Mouse (Mus musculus): ENCODE data around the gene Irf7. TPM values are rescaled to one million over a fixed set of nuclear protein-coding genes. Genes with fewer than 3 reads are reported as not detected.
"Not testable (repeated sequence)": the region's sequence is repeated elsewhere in the genome, so short reads cannot be mapped to it uniquely, and the experiment has no call there.

Gene Irf7
- polyA plus RNA-seq, 1 experiment from 2014 or later = 1.6 TPM

GRCm38 (mm10) chr7:141264041-141264700 lies 2.1 kb downstream of the Irf7 start:
- 0 out of 2 replicates have a peak, but pooled peaks cover 7% of the 10 kb centered on the region for H3K4me1 ChIP-seq (replicated peaks; ENCODE audit: control insufficient read depth, insufficient read depth, low read length)
- H3K36me3 ChIP-seq (replicated peaks; ENCODE audit: control insufficient read depth, insufficient read depth) = peaks cover 54% of the 10 kb centered on the region
- no peaks in the 10 kb centered on the region for H3K27me3 ChIP-seq (ENCODE audit: control insufficient read depth, insufficient read depth, low read length)
- no peak overlapping the region for H3K4me3 ChIP-seq (replicated peaks; ENCODE audit: low read length)
- WGBS = 77% methylated on average over 11 of the region's 11 CpGs
- no peak for DNase-seq (ENCODE audit: low spot score)
- H3K9me3 ChIP-seq (ENCODE audit: control insufficient read depth, low read length) = no peaks in the 10 kb centered on the region
- ATAC-seq (ENCODE audit: low FRiP score) = no peak
- no peak overlapping the region for H3K4me2 ChIP-seq (replicated peaks)
- no peak overlapping the region for H3K27ac ChIP-seq
- H3K9ac ChIP-seq = no peak overlapping the region

GRCm38 (mm10) chr7:141263640-141264039 lies 2.6 kb downstream of the Irf7 start:
- Histone ChIP-seq H3K4me2 (replicated peaks) (no peak overlapping the region), H3K36me3 (replicated peaks; ENCODE audit: control insufficient read depth, insufficient read depth) (peaks cover 59% of the 10 kb centered on the region), H3K9ac (no peak overlapping the region), H3K4me1 (replicated peaks; ENCODE audit: control insufficient read depth, insufficient read depth, low read length) (0 out of 2 replicates have a peak, but pooled peaks cover 7% of the 10 kb centered on the region), H3K27me3 (ENCODE audit: control insufficient read depth, insufficient read depth, low read length) (no peaks in the 10 kb centered on the region), H3K4me3 (replicated peaks; ENCODE audit: low read length) (no peak overlapping the region), H3K27ac (no peak overlapping the region), H3K9me3 (ENCODE audit: control insufficient read depth, low read length) (no peaks in the 10 kb centered on the region)
- ATAC-seq (ENCODE audit: low FRiP score) (0 out of 2 replicates have a peak, but pooled peaks have one; percentile 38), DNase-seq (ENCODE audit: low spot score) (no peak)
- WGBS = 92% methylated on average over 13 of the region's 13 CpGs

GRCm38 (mm10) chr7:141261480-141261879 lies 4.8 kb downstream of the Irf7 start:
- H3K9ac ChIP-seq = no peak overlapping the region
- no peak for ATAC-seq (ENCODE audit: low FRiP score)

DNA sequence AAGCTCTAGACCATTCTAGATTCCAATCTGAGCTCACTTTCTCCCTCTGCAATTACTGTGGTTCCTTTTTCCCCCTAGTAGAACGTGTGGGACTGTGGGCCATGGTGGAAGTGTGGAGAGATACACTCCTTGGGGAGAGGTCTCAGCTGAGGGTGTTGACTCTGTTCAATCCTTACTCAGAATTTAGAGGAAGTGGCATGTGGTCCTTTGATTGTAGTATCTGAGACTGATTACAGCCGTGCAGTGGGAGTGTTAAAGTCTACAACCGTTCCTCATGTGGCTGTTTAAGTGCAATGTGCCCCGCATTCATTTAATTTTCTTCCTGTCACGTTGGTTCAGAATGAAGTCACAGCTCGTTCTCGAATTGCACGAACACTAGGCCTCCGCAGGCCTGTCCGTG lies 10.1 kb downstream of the Irf7 start:
- H3K27me3 ChIP-seq (ENCODE audit: control insufficient read depth, insufficient read depth, low read length) = no peaks in the 10 kb centered on the region
- ATAC-seq (ENCODE audit: low FRiP score) (no peak), DNase-seq (ENCODE audit: low spot score) (no peak)
- H3K36me3 ChIP-seq (replicated peaks; ENCODE audit: control insufficient read depth, insufficient read depth) = peaks cover 98% of the 10 kb centered on the region
- H3K27ac ChIP-seq = no peak overlapping the region
- no peaks in the 10 kb centered on the region for H3K4me1 ChIP-seq (replicated peaks; ENCODE audit: control insufficient read depth, insufficient read depth, low read length)
- WGBS = 94% methylated on average over 10 of the region's 10 CpGs
- no peak overlapping the region for H3K4me3 ChIP-seq (replicated peaks; ENCODE audit: low read length)
- H3K9me3 ChIP-seq (ENCODE audit: control insufficient read depth, low read length) = no peaks in the 10 kb centered on the region
- H3K9ac ChIP-seq = no peak overlapping the region
- H3K4me2 ChIP-seq (replicated peaks) = no peak overlapping the region

More at GRCm38 (mm10) chr7:141261480-141261879, 4.8 kb downstream of the Irf7 start:
- H3K4me1 ChIP-seq (replicated peaks; ENCODE audit: control insufficient read depth, insufficient read depth, low read length) = 0 out of 2 replicates have a peak, but pooled peaks cover 7% of the 10 kb centered on the region
- H3K4me3 ChIP-seq (replicated peaks; ENCODE audit: low read length) = no peak overlapping the region
- no peaks in the 10 kb centered on the region for H3K9me3 ChIP-seq (ENCODE audit: control insufficient read depth, low read length)
- no peaks in the 10 kb centered on the region for H3K27me3 ChIP-seq (ENCODE audit: control insufficient read depth, insufficient read depth, low read length)
- no peak for DNase-seq (ENCODE audit: low spot score)
- H3K36me3 ChIP-seq (replicated peaks; ENCODE audit: control insufficient read depth, insufficient read depth) = peaks cover 81% of the 10 kb centered on the region
- no peak overlapping the region for H3K27ac ChIP-seq
- 87% methylated on average over 3 of the region's 3 CpGs for WGBS
- H3K4me2 ChIP-seq (replicated peaks) = no peak overlapping the region

DNA sequence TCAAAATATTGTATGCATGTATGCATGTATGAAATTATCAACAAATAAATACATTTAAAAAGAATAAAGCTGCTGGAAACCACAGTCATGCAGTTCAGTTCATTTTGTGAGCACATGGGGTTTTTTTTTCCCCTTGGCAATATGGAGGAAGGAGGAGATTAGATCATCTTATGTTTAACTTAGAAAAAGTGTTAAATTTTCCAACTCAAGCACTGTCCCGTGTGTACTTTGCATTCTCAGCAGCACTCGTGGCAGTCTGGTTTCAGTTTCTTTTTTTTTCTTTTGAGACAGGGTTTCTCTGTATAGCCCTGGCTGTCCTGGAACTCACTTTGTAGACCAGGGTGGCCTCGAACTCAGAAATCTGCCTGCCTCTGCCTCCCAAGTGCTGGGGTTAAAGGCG lies 15.8 kb downstream of the Irf7 start:
- H3K27ac ChIP-seq; H3K4me2 ChIP-seq (replicated peaks); H3K4me3 ChIP-seq (replicated peaks; ENCODE audit: low read length); ATAC-seq (ENCODE audit: low FRiP score); DNase-seq (ENCODE audit: low spot score); H3K4me1 ChIP-seq (replicated peaks; ENCODE audit: control insufficient read depth, insufficient read depth, low read length); H3K9me3 ChIP-seq (ENCODE audit: control insufficient read depth, low read length); H3K27me3 ChIP-seq (ENCODE audit: control insufficient read depth, insufficient read depth, low read length); H3K9ac ChIP-seq: not testable (repeated sequence)
- WGBS = 94% methylated on average over 4 of the region's 4 CpGs
- H3K36me3 ChIP-seq (replicated peaks; ENCODE audit: control insufficient read depth, insufficient read depth) = peaks cover 95% of the 10 kb centered on the region

DNA sequence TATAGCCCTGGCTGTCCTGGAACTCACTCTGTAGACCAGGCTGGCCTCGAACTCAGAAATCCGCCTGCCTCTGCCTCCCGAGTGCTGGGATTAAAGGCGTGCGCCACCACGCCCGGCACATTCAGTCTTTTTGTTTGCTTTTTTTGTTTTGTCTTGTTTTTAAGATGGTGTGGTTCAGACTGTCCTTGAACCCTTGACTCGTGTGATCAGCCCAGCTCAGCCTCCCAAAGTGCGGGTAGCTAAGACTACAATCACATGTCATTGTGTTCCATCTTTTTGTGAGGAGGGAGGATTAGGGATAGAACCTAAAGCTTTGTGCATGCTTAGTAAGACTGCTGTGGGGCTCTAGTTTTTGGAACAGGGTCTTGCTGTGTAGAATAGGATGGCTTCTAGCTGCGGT lies 34.7 kb downstream of the Irf7 start:
- H3K4me2 ChIP-seq (replicated peaks) = no peak overlapping the region
- DNase-seq (ENCODE audit: low spot score) (no peak), ATAC-seq (ENCODE audit: low FRiP score) (no peak)
- H3K27me3 ChIP-seq (ENCODE audit: control insufficient read depth, insufficient read depth, low read length) = no peaks in the 10 kb centered on the region
- peaks cover 14% of the 10 kb centered on the region for H3K4me1 ChIP-seq (replicated peaks; ENCODE audit: control insufficient read depth, insufficient read depth, low read length)
- no peaks in the 10 kb centered on the region for H3K9me3 ChIP-seq (ENCODE audit: control insufficient read depth, low read length)
- H3K9ac ChIP-seq = no peak overlapping the region
- no peak overlapping the region for H3K27ac ChIP-seq
- WGBS = 93% methylated on average over 9 of the region's 10 CpGs
- no peak overlapping the region for H3K4me3 ChIP-seq (replicated peaks; ENCODE audit: low read length)
- peaks cover 63% of the 10 kb centered on the region for H3K36me3 ChIP-seq (replicated peaks; ENCODE audit: control insufficient read depth, insufficient read depth)

DNA sequence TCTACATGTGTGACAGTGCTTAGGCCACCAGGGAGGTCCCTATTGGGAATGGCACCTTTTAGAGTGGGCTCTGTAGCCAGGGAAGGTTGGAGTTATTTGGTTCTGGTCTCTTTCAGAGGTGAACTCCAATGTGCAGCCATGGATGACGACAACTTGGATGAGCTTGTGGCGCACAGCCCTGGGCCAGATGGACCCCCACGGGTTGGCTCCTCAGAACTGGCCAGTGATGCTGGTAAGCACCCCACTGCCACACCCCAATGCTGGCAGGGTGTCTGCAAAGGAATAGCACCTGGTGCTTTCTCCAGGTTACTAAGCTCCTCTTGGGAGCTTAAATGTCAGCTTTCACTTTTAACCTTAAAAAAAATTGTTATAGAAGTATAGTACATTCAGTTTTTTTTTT lies 35.2 kb downstream of the Irf7 start:
- Histone ChIP-seq H3K9me3 (ENCODE audit: control insufficient read depth, low read length) (no peaks in the 10 kb centered on the region), H3K27me3 (ENCODE audit: control insufficient read depth, insufficient read depth, low read length) (no peaks in the 10 kb centered on the region), H3K4me3 (replicated peaks; ENCODE audit: low read length) (no peak overlapping the region), H3K36me3 (replicated peaks; ENCODE audit: control insufficient read depth, insufficient read depth) (peaks cover 59% of the 10 kb centered on the region), H3K4me2 (replicated peaks) (no peak overlapping the region), H3K9ac (no peak overlapping the region), H3K27ac (no peak overlapping the region), H3K4me1 (replicated peaks; ENCODE audit: control insufficient read depth, insufficient read depth, low read length) (peaks cover 14% of the 10 kb centered on the region)
- DNase-seq (ENCODE audit: low spot score) = no peak
- ATAC-seq (ENCODE audit: low FRiP score) = no peak
- 97% methylated on average over 3 of the region's 3 CpGs for WGBS

DNA sequence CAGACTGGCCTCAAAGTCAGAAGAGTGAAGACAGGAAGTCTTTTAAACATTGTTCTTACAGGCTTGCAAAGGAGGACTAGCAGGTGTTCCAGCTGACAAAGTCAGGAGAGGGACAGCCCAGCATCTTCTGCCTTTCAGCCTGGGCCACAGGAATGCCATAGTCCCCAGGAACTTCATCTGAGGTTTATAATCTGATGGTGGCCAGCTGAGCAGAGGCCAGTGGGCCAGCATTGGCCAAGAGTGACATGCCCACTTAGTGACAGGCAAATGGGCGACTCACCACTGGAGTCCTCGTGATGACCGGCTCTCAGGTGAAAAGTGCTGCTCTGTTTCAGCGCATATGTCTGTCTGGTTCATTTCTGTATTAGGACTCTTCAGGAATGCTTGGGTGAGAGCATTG lies 35.7 kb downstream of the Irf7 start:
- H3K27ac ChIP-seq = no peak overlapping the region
- H3K36me3 ChIP-seq (replicated peaks; ENCODE audit: control insufficient read depth, insufficient read depth) = peaks cover 53% of the 10 kb centered on the region
- over 99% methylated on average over 4 of the region's 4 CpGs for WGBS
- no peak overlapping the region for H3K9ac ChIP-seq
- no peaks in the 10 kb centered on the region for H3K27me3 ChIP-seq (ENCODE audit: control insufficient read depth, insufficient read depth, low read length)
- H3K4me1 ChIP-seq (replicated peaks; ENCODE audit: control insufficient read depth, insufficient read depth, low read length) = peaks cover 14% of the 10 kb centered on the region
- H3K4me3 ChIP-seq (replicated peaks; ENCODE audit: low read length) = no peak overlapping the region
- no peak for ATAC-seq (ENCODE audit: low FRiP score)
- no peak for DNase-seq (ENCODE audit: low spot score)
- peak overlapping the region; percentile 98; the same call in 1 of the 2 replicates for H3K4me2 ChIP-seq (replicated peaks)
- H3K9me3 ChIP-seq (ENCODE audit: control insufficient read depth, low read length) = no peaks in the 10 kb centered on the region

GRCm38 (mm10) chr7:141229702-141230101 lies 36.6 kb downstream of the Irf7 start:
- ATAC-seq (ENCODE audit: low FRiP score) (no peak), DNase-seq (ENCODE audit: low spot score) (no peak)
- WGBS = 61% methylated on average over 6 of the region's 6 CpGs

More at GRCm38 (mm10) chr7:141229702-141230101, 36.6 kb downstream of the Irf7 start:
- Histone ChIP-seq H3K27me3 (ENCODE audit: control insufficient read depth, insufficient read depth, low read length) (no peaks in the 10 kb centered on the region), H3K36me3 (replicated peaks; ENCODE audit: control insufficient read depth, insufficient read depth) (peaks cover 45% of the 10 kb centered on the region), H3K4me3 (replicated peaks; ENCODE audit: low read length) (peak overlapping the region; percentile 100), H3K27ac (no peak overlapping the region), H3K4me1 (replicated peaks; ENCODE audit: control insufficient read depth, insufficient read depth, low read length) (peaks cover 14% of the 10 kb centered on the region), H3K9me3 (ENCODE audit: control insufficient read depth, low read length) (no peaks in the 10 kb centered on the region), H3K4me2 (replicated peaks) (peak overlapping the region; percentile 98), H3K9ac (peak overlapping the region; percentile 98)
